Mouse (Mus musculus) heart, postnatal 0 days (tissue): ENCODE measurements around the gene Nfe2. TPM values are rescaled to one million over a fixed set of nuclear protein-coding genes. Genes with fewer than 3 reads are reported as not detected.

ENCODE experiments used
- ATAC-seq: fragments of 200-750 bp; cut with Nextera tagmentation; 2 replicates; pipeline ENCODE4 v1.8.0; 2017; ENCODE audit warnings: low read depth, moderate number of reproducible peaks, moderate library complexity; ENCODE audit not compliant: insufficient read depth
- DNase-seq: peaks from one replicate; pipeline ENCODE4 v3.0.0-alpha.2; 2016; ENCODE audit warnings: low spot score
- H3K27ac ChIP-seq: fragments of 300-500 bp; sonication (generic); 2 replicates; pipeline ENCODE4 v1.5.1; 2014; ENCODE audit warnings: low read depth, mild to moderate bottlenecking
- H3K27me3 ChIP-seq: fragments of 300-500 bp; sonication (generic); 2 replicates; pipeline ENCODE4 v1.6.1; 2014; ENCODE audit warnings: low read length, mixed read lengths; ENCODE audit not compliant: control insufficient read depth, insufficient read depth
- H3K36me3 ChIP-seq: fragments of 300-500 bp; sonication (generic); replicated peaks from 2 replicates; pipeline ENCODE4 v1.6.1; 2014; ENCODE audit warnings: low read length, mixed read lengths; ENCODE audit not compliant: control insufficient read depth, insufficient read depth
- H3K4me1 ChIP-seq: fragments of 300-500 bp; sonication (generic); 2 replicates; pipeline ENCODE4 v1.6.1; 2014; ENCODE audit warnings: antibody characterized with exemption; ENCODE audit not compliant: control insufficient read depth, insufficient read depth
- H3K4me2 ChIP-seq: fragments of 300-500 bp; sonication (generic); 2 replicates; pipeline ENCODE4 v1.6.1; 2014; ENCODE audit warnings: low read depth, mild to moderate bottlenecking, low read length, moderate library complexity
- H3K4me3 ChIP-seq: fragments of 300-500 bp; sonication (generic); 2 replicates; pipeline ENCODE4 v1.5.1; 2014; ENCODE audit warnings: low read depth, low read length
- H3K9ac ChIP-seq: fragments of 300-500 bp; sonication (generic); replicated peaks from 2 replicates; pipeline ENCODE4 v1.6.1; 2014; ENCODE audit warnings: low read depth, low read length, mixed read lengths
- H3K9me3 ChIP-seq: fragments of 300-500 bp; sonication (generic); replicated peaks from 2 replicates; pipeline ENCODE4 v1.6.1; 2016; ENCODE audit warnings: low read length; ENCODE audit not compliant: control insufficient read depth
- CTCF ChIP-seq: IDR thresholded peaks from 2 replicates; pipeline ENCODE4 v1.5.1; 2016; ENCODE audit warnings: antibody characterized with exemption, control low read depth, low read depth
- EP300 ChIP-seq: IDR thresholded peaks from 2 replicates; pipeline ENCODE4 v1.6.1; 2016; ENCODE audit warnings: antibody characterized with exemption, low read depth
- WGBS: fragments of 180-500 bp; shearing (Covaris S2); extraction: QIAGEN DNeasy Blood & Tissue Kit; methylation state at CpG from one replicate; pipeline ENCODE4 v1.1.7; 2014; 5-methylcytosine and 5-hydroxymethylcytosine counted together
- polyA plus RNA-seq: library from polyadenylated mRNA; unstranded; fragments of >200 nt; fragmentation: Nextera tagmentation; extraction: Ambion mirVana; gene quantifications from 2 replicates; pipeline ENCODE4 v1.2.1, GENCODE M21; 2015
- total RNA-seq: library from RNA; depleted of rRNA; stranded (reverse); fragments of >200 nt; gene quantifications from 2 replicates; pipeline ENCODE4 v1.2.3, GENCODE M21; 2014; ENCODE audit warnings: low replicate concordance

The Nfe2 gene
- total and polyA plus RNA-seq, 2 experiments from 2014 or later, result 1.2 to 1.9 TPM

DNA sequence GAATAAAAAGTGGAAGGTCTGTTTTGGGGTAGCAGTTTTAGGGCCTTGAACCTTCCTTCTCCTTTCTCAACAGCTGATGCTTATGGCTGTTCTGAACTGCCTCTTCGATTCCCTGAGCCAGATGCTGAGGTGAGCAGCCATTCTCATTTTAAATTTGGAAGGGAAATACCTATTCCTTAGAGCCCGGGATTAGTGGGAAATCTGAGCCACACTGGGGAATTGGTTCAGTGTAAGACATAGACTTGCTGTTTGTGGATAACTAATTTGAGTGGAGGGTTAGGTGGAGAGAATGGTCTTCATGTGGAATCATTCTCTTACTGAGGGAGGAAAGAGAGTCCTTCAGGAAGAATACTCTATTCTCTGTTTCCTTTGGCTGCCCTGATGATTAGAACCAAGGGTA is 36.4 kb upstream of the Nfe2 start:
- no peaks in the 10 kb centered on the region for H3K9me3 ChIP-seq
- H3K27me3 ChIP-seq, result no peaks in the 10 kb centered on the region
- WGBS, result 95% methylated on average over 2 of the region's 2 CpGs
- H3K36me3 ChIP-seq, result peaks cover 79% of the 10 kb centered on the region
- H3K9ac ChIP-seq, result no peak overlapping the region
- DNase-seq (no peak), ATAC-seq (no peak)
- H3K4me2 ChIP-seq, result no peak overlapping the region
- H3K27ac ChIP-seq, result no peak overlapping the region
- no peak overlapping the region for H3K4me3 ChIP-seq
- TF ChIP-seq EP300, result no peak
- no peak for TF ChIP-seq CTCF
- no peaks in the 10 kb centered on the region for H3K4me1 ChIP-seq

DNA sequence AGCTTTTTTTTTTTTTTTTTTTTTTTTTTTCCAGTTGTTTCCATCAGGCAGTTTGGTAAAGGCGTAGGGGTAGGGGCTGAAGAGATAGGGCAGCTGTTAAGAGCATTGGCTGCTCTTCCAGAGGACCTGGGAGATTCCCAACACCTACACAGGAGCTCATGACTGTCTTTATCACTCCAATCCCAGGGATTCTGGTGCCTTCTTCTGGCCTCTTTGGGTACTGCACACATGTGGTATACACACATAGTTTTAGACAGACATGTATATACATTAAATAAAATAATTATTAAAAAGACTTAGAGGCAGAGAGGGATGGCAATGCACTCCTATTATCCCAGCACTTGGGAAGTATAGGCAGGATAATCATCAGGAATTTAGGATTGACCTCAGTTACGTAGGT is 35.2 kb upstream of the Nfe2 start:
- Histone ChIP-seq H3K9ac (no peak overlapping the region), H3K36me3 (peaks cover 72% of the 10 kb centered on the region), H3K9me3 (no peaks in the 10 kb centered on the region), H3K27me3 (no peaks in the 10 kb centered on the region), H3K4me3 (no peak overlapping the region), H3K4me2 (no peak overlapping the region), H3K27ac (no peak overlapping the region), H3K4me1 (no peaks in the 10 kb centered on the region)
- 96% methylated on average over 2 of the region's 2 CpGs for WGBS
- no peak for DNase-seq
- TF ChIP-seq EP300 (no peak), CTCF (no peak)
- no peak for ATAC-seq

GRCm38 (mm10) chr15:103292673-103293345 is 34.6 kb upstream of the Nfe2 start:
- ATAC-seq, result no peak
- no peaks in the 10 kb centered on the region for H3K27me3 ChIP-seq
- H3K27ac ChIP-seq, result no peak overlapping the region
- no peaks in the 10 kb centered on the region for H3K4me1 ChIP-seq
- H3K4me2 ChIP-seq, result no peak overlapping the region
- H3K9me3 ChIP-seq, result no peaks in the 10 kb centered on the region
- TF ChIP-seq EP300 (no peak), CTCF (no peak)
- H3K9ac ChIP-seq, result no peak overlapping the region
- no peak for DNase-seq
- 91% methylated on average over 4 of the region's 4 CpGs for WGBS
- no peak overlapping the region for H3K4me3 ChIP-seq
- peaks cover 66% of the 10 kb centered on the region for H3K36me3 ChIP-seq

- Histone ChIP-seq H3K27me3 (no peaks in the 10 kb centered on the region), H3K36me3 (peaks cover 50% of the 10 kb centered on the region), H3K27ac (no peak overlapping the region), H3K9me3 (no peaks in the 10 kb centered on the region), H3K9ac (no peak overlapping the region), H3K4me2 (no peak overlapping the region), H3K4me3 (no peak overlapping the region), H3K4me1 (peaks cover 5% of the 10 kb centered on the region)
- ATAC-seq, result no peak
- 93% methylated on average over 9 of the region's 9 CpGs for WGBS
- TF ChIP-seq CTCF (no peak), EP300 (no peak)
- DNase-seq, result no peak
These were observed 32.6 kb upstream of the Nfe2 start for GRCm38 (mm10) chr15:103290843-103291242.

DNA sequence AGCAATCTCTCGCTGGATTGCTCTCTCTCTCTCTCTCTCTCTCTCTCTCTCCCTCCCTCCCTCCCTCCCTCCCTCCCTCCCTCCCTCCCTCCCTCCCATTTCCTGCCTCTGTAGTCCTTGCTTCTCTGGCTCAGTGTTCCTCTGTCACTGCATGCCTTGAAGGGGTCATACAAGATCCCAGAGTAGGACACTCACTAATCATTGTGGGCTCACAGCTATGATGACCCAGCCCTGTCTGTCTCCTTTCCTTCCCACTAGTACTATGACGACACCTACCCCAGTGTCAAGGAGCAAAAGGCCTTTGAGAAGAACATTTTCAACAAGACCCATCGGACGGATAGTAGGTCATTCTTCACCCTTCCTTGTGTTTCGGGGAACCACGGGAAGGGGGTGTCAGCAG is 32.2 kb upstream of the Nfe2 start:
- Histone ChIP-seq H3K27me3 (no peaks in the 10 kb centered on the region), H3K9me3 (no peaks in the 10 kb centered on the region), H3K9ac (no peak overlapping the region), H3K4me3 (no peak overlapping the region), H3K36me3 (peaks cover 46% of the 10 kb centered on the region), H3K4me1 (peaks cover 9% of the 10 kb centered on the region), H3K27ac (no peak overlapping the region), H3K4me2 (no peak overlapping the region)
- WGBS, result 68% methylated on average over 6 of the region's 6 CpGs
- ATAC-seq (no peak), DNase-seq (no peak)
- no peak for TF ChIP-seq CTCF
- TF ChIP-seq EP300, result no peak

DNA sequence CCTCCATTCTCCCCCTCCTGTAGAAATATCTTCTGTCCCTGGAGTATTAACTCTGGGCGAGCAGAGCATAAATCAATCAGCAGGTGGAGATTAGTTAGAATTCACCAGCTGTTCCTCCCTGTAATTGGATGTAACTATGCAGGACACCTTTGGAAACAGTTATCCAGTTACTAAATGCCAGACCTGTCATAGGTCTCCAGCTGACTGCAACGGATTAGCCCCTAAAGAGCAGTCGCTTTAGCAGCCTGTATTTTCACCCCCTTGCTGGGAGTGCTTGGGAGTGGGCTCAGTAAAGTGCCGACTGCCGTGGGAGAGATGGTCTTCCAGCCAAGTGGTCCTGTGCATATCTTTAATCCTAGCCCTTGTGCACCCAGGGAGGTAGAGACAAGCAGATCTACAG is 31.4 kb upstream of the Nfe2 start:
- Histone ChIP-seq H3K9ac (no peak overlapping the region), H3K36me3 (peaks cover 42% of the 10 kb centered on the region), H3K4me1 (peaks cover 17% of the 10 kb centered on the region), H3K4me2 (no peak overlapping the region), H3K27ac (no peak overlapping the region), H3K9me3 (no peaks in the 10 kb centered on the region), H3K27me3 (no peaks in the 10 kb centered on the region), H3K4me3 (no peak overlapping the region)
- ATAC-seq (no peak), DNase-seq (no peak)
- 59% methylated on average over 5 of the region's 5 CpGs for WGBS
- TF ChIP-seq CTCF (no peak), EP300 (no peak)
